Mouse (Mus musculus) kidney, adult 2 months (tissue): ENCODE measurements around the gene Fcrl5.
A peak's percentile ranks its signal among the peaks of the same experiment; 100 is the strongest.

ENCODE experiments used
- CTCF ChIP-seq: fragments of 200-500 bp; conservative IDR thresholded peaks from 2 replicates; pipeline ENCODE4 v1.5.1; 2011; ENCODE audit warnings: low read depth, mild to moderate bottlenecking, control low read depth, low read length, moderate library complexity, mixed read lengths; ENCODE audit not compliant: insufficient read depth, insufficient read length
- POLR2A ChIP-seq: fragments of 200-500 bp; IDR thresholded peaks from one replicate; pipeline ENCODE4 v1.6.1; 2011; ENCODE audit warnings: low read depth, low read length, control low read depth

- TF ChIP-seq POLR2A (no peak), CTCF (peak; percentile 98)
Measured at GRCm38 (mm10) chr3:87508205-87508901, 72.8 kb downstream of the Fcrl5 start.
